Mouse (Mus musculus) retina, postnatal 1 day (tissue): ENCODE measurements around the gene Mapkapk5.
"Not testable (repeated sequence)": the region's sequence is repeated elsewhere in the genome, so short reads cannot be mapped to it uniquely, and the experiment has no call there.

ENCODE experiments used
- DNase-seq: peaks from one replicate; pipeline ENCODE4 v3.0.0-alpha.2; 2012

Mapkapk5 gene

GRCm38 (mm10) chr5:121562436-121562835 is 16.7 kb upstream of the Mapkapk5 start:
- peak; percentile 4 for DNase-seq

GRCm38 (mm10) chr5:121549196-121549595 is 3.5 kb upstream of the Mapkapk5 start:
- DNase-seq = no peak

DNA sequence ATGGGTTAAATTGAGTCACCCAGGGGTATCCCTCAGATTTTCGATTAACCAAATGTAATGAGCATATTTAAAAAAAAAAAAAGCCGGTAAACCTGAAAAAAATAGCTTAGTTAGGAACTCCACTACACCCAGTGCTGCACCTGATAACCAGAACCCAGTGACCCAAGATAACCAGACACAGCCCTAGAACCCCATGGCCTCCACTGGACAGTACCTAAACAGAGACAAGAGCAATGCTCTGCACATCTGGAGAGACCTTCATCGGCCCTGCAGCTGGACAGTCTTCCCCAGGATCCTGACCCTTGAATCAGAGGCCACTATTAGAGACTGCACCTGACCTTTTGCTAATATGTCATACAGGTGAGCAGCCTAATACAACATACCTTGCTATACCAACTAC is 1.4 kb upstream of the Mapkapk5 start:
- no peak for DNase-seq

GRCm38 (mm10) chr5:121546530-121546895 is 808 bp upstream of the Mapkapk5 start:
- DNase-seq = peak; percentile 55

- peak; percentile 62 for DNase-seq
These were observed 554 bp downstream of the Mapkapk5 start, which contains the start of the genes Adam1a and Gm42878 for GRCm38 (mm10) chr5:121544910-121545792. Gene Adam1a, minus strand, starts transcription at chr5:121545482. Gene Gm42878, minus strand, starts transcription at chr5:121545482.

- DNase-seq = no peak
These were observed 2.3 kb downstream of the Mapkapk5 start for GRCm38 (mm10) chr5:121543370-121543769.

DNA sequence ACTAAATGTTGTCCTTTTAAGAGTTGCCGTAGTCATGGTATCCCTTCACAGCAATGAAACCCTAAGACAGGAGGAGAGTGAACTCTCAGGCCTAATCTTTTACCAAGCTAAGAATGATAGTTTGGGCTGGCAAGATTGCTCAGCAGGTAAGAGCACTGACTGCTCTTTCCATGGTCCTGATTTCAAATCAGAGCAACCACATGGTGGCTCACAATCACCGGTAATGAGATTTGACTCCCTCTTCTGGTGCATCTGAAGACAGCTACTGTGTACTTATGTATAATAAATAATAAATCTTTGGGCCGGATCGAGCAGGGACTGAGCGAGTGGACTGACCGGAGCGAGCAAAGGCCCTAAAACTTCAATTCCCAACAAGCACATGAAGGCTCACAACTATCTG is 4.5 kb downstream of the Mapkapk5 start:
- no peak for DNase-seq

GRCm38 (mm10) chr5:121540066-121540465 is 5.6 kb downstream of the Mapkapk5 start:
- DNase-seq = no peak

DNA sequence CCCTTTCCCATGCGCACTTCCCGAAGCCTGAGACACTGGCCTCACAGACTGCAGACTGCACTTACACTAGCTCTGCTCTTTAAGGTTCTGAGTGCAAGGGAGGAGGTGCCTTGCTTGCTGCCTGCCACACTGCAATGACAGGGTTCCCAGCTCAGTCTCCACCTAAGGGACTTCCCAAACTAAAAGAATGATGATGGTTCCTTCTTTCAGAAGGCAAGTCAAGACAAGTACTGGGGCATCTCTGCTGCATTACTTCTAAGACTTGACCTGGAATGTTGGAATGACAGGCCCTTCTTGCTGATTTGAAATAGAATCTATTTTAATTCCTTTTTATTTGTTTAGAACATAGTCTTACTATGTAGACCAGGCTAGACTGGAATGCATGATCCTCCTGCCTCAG is 8.1 kb downstream of the Mapkapk5 start:
- no peak for DNase-seq

GRCm38 (mm10) chr5:121536921-121537555 is 8.7 kb downstream of the Mapkapk5 start:
- no peak for DNase-seq

DNA sequence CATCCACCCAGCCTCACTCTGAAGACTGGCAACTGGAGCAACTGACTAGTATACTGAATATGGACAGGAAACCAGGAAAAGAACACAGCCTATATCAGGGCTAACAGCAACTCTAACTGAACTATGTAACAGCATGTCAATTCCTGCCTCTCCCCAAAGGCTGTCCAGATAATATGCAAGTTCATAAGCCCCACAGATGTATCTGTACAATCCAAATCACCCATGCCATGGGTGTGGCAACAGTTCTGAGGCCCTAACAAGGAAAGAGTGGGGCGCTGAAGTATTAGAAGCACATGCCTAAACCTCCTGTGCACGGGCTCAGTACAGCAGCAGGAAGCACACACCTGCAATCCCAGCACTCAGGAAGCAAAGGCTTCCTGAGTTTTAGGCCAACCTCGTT is 10.6 kb downstream of the Mapkapk5 start:
- DNase-seq = no peak

GRCm38 (mm10) chr5:121534521-121534920 is 11.2 kb downstream of the Mapkapk5 start:
- DNase-seq = peak; percentile 35

- DNase-seq = no peak
These were observed 18.7 kb downstream of the Mapkapk5 start for GRCm38 (mm10) chr5:121526961-121527360.

GRCm38 (mm10) chr5:121526526-121526925 is 19.2 kb downstream of the Mapkapk5 start:
- no peak for DNase-seq

DNA sequence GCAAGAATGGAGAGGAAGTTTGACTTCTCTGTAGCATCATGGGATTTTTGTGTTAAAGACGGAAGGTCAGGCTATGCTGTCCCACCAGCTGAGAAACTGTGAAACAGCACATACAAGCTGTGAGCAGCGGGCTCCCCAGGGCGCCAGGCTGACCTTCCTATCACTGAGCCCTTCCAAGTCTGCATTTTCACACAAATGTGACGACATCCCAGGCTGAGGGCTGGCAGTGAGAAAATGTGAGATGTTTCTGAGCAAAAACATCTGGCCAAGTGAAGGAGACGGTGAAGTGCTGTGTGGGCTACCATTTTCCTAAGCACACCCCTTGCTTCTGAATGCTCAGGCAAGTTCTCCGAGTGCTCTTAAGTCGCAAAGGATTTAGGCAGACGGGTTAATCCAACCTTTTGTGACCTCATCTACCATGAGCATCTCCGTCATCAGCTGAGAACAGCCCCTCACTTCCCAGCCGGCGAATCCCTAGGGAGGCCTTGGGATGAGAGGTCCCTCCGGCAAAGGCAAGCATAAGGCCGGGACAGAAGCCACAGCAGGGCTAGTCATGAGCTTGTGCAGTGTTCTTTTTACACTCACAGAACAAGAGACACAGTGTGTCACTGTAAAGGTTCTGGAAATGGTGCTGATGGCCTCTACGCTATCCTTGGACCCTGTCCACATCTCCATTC is 19.8 kb downstream of the Mapkapk5 start:
- no peak for DNase-seq

DNA sequence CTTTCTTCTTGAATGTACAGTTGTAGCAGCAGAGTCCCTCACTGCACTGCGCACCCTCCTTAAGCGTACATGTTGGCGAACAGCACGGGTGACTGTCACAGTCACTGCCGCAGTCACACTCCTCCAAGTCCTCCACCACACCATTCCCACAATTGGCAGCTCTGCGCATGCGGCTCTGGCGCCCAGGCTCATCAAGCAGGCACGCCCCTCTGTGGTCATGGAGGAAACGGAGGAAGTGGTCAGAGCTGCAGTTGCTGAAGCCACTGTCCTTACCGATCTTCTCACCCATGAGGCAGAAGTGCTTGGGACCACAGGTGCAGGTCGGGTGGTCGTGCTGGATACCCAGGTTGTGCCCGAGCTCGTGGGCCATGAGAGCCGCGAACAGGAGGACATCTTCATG is 25.9 kb downstream of the Mapkapk5 start:
- not testable (repeated sequence) for DNase-seq

GRCm38 (mm10) chr5:121518983-121519382 is 26.7 kb downstream of the Mapkapk5 start:
- no peak for DNase-seq

GRCm38 (mm10) chr5:121510009-121510408 is 35.7 kb downstream of the Mapkapk5 start:
- no peak for DNase-seq

DNA sequence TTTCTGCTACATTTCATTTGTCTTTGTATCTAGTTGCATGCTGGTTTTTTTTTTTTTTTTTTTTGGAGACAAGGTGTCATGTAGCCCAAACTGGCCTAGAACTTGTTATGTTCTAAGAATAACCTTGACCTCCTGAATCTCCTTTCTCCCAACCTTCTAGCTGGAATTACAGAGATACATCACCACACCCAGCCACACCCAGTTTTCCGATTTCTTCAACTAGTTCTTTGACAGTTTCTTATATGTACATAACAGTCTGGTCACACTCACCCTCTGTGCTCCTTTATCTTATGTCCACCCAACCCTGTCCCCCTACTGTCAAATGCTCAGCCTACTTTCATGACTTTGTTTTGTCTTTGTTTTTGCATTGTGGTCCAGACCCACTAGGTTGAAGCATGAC is 38.9 kb downstream of the Mapkapk5 start:
- DNase-seq = no peak

DNA sequence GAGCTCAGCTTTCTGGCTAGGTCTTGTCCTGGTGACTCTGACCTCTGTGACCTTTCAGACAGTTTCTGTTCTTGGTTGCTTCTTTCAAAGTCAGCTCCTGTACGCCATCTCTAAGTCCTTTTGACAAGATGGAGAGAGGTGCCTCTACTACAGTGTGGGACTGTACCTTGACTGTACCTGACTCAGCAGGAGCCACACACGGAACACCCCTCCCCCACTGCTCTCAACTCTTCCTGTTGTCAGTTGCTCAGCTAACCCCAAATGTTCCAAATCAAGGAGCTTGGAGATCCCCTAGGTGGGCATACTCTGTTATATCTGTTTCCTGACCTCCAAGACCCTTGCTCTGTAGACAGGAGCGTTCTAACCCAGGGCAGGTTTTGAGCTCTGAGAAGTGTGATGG is 42.5 kb downstream of the Mapkapk5 start, which contains the start of gene Adam1b:
Gene Adam1b (minus strand): TSS at position 205 of the 400 bp plus-strand sequence.
- DNase-seq = no peak

GRCm38 (mm10) chr5:121501424-121501996 is 44.2 kb downstream of the Mapkapk5 start:
- not testable (repeated sequence) for DNase-seq

GRCm38 (mm10) chr5:121500719-121501118 is 45.0 kb downstream of the Mapkapk5 start:
- DNase-seq = no peak

DNA sequence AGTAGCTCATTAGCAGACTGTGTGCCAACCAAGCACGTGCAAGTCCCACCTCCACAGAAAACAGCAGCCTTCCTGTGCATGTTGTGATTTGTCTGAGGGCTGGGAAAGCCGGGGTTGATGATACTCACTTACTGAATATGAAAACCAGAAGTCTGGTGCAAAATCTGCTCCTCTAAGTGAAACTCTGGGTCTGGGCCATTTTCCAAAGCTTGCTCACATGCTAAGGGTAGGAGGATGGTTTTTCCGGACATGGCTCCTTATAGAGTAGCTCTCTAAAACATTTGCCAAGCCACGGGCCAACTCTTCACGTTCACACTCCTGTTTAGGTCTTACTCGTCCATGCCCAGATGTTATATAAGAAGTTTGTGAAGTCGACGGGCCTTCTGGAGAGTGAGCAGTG is 52.4 kb downstream of the Mapkapk5 start:
- DNase-seq = no peak
